Mouse (Mus musculus): ENCODE measurements around the gene 2310030G06Rik. TPM values are rescaled to one million over a fixed set of nuclear protein-coding genes. Genes with fewer than 3 reads are reported as not detected.

Gene 2310030G06Rik
- polyA plus RNA-seq, 1 experiment: not detected

DNA sequence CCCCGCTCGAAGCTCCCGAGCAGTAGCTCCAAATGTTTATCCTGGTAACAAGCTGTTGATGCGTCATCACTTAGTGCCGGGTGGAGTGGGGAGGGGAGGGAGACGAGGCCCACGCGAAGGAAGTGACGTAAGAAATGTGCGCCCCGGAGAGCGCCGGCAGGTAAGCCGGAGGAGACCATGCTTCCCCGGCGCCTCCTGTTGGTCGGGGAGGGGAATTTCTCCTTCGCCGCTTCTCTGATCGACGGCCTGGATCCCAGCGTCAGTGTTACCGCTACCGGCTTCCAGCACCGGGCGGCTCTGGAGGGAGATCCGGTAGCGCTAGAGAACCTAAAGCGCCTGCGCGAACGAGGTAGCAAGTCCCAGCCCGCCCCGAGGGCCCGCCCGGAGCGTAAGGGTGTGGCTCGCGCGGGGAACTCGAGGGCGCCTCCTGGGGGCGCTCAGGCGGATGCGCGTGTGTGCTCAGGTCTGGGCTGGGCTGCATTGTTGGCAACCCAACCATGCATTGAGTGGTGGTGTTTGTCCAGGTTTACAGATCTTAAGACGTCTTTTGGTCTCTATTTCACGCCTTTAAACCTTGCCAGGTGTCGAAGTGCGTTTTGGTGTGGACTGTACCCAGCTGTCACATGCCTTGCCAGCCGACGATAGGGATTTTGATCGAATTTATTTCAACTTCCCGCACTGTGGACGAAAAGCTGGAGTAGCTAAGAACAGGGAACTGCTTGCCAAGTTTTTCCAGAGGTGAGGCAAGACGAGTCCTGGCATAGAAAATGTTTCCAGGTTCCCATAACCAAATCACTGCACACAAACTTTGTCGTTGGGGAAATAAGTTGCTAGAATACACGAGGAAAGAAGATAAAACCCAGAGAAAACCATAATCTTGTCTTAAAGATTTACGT lies 22.0 kb upstream of the 2310030G06Rik start, which contains the start of gene Fdxacb1:
TSS of gene Fdxacb1 (plus strand) at position 130 of the 896 bp plus-strand sequence.
- peaks cover 2% of the 10 kb centered on the region; the same call in 1 of the 2 replicates for H3K4me1 ChIP-seq (ENCODE audit: control insufficient read depth, insufficient read depth, low read length)
- TF ChIP-seq CTCF (IDR thresholded peaks at IDR 0.05; ENCODE audit: control insufficient read depth, insufficient read depth, low read length) (peak; percentile 67), POLR2A (IDR thresholded peaks at IDR 0.05; ENCODE audit: borderline replicate concordance, control insufficient read depth, low read depth, low read length) (peak; percentile 62; the same call in 1 of the 2 replicates)
- WGBS: 3% methylated on average over 59 of the region's 59 CpGs
- H3K4me3 ChIP-seq (replicated peaks; ENCODE audit: control insufficient read depth, low read depth, low read length): peak within 1 kb of the TSS; percentile 94
- H3K27ac ChIP-seq (ENCODE audit: control insufficient read depth, insufficient read depth, low read depth, low read length, poor library complexity): peak within 1 kb of the TSS; percentile 93

DNA sequence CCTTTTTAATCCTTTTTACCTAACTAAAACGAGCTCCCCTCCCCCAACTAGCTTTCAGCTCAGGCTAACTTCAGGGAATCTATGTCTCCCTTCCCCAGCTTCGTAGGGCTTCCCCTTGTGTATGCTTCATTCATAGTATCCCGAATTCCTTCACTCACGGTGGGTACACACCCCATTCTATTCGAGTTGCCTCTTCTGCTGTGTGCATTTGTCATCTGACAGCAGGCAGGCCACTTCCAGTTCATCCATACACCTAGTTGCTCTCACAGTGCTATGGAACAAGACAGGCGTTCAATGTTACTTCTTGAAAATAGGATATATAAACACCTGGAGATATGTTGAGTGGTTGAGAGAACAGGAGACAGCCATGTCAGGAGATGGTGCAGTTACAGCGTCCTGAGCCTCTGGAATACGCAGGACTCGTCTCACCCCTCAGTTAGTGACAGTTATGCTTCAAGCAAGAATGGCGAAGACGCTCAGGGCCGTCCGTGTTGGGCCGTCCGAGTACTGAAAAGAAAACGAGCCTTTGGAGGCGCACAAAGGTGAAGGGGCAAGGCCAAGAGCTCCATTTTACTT lies 21.3 kb upstream of the 2310030G06Rik start:
- TF ChIP-seq POLR2A (IDR thresholded peaks at IDR 0.05; ENCODE audit: borderline replicate concordance, control insufficient read depth, low read depth, low read length) (no peak), CTCF (IDR thresholded peaks at IDR 0.05; ENCODE audit: control insufficient read depth, insufficient read depth, low read length) (no peak)
- peaks cover 2% of the 10 kb centered on the region; the same call in 1 of the 2 replicates for H3K4me1 ChIP-seq (ENCODE audit: control insufficient read depth, insufficient read depth, low read length)

DNA sequence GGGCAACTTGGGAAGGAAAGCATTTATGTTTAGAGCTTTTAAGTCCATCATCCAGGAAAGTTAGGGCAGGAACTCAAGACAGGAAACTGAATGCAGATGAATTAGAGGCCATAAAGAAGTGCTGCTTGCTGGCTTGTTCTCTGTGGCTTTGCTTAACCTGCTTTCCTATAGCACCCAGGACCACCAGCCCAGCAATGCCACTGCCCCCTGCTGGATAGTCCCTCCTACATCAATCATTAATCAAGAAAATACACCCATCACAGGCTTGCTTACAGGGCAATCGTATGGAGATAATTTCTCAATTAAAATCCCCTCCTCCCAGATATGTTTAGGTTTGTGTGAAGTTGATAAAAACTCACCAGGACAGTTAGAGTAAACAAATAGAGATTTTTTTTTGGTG lies 17.0 kb upstream of the 2310030G06Rik start:
- Histone ChIP-seq H3K4me1 (ENCODE audit: control insufficient read depth, insufficient read depth, low read length) (peaks cover 2% of the 10 kb centered on the region; the same call in 1 of the 2 replicates), H3K4me3 (replicated peaks; ENCODE audit: control insufficient read depth, low read depth, low read length) (no peak overlapping the region), H3K27ac (ENCODE audit: control insufficient read depth, insufficient read depth, low read depth, low read length, poor library complexity) (no peak overlapping the region)
- WGBS: 71% methylated on average over 1 of the region's 1 CpGs
- TF ChIP-seq CTCF (IDR thresholded peaks at IDR 0.05; ENCODE audit: control insufficient read depth, insufficient read depth, low read length) (peak; percentile 40; the same call in 1 of the 2 replicates), POLR2A (IDR thresholded peaks at IDR 0.05; ENCODE audit: borderline replicate concordance, control insufficient read depth, low read depth, low read length) (no peak)

More for the DNA sequence above, 21.3 kb upstream of the 2310030G06Rik start:
- peak overlapping the region; percentile 93 for H3K27ac ChIP-seq (ENCODE audit: control insufficient read depth, insufficient read depth, low read depth, low read length, poor library complexity)
- H3K4me3 ChIP-seq (replicated peaks; ENCODE audit: control insufficient read depth, low read depth, low read length): peak overlapping the region; percentile 94
- WGBS: 2% methylated on average over 17 of the region's 17 CpGs

DNA sequence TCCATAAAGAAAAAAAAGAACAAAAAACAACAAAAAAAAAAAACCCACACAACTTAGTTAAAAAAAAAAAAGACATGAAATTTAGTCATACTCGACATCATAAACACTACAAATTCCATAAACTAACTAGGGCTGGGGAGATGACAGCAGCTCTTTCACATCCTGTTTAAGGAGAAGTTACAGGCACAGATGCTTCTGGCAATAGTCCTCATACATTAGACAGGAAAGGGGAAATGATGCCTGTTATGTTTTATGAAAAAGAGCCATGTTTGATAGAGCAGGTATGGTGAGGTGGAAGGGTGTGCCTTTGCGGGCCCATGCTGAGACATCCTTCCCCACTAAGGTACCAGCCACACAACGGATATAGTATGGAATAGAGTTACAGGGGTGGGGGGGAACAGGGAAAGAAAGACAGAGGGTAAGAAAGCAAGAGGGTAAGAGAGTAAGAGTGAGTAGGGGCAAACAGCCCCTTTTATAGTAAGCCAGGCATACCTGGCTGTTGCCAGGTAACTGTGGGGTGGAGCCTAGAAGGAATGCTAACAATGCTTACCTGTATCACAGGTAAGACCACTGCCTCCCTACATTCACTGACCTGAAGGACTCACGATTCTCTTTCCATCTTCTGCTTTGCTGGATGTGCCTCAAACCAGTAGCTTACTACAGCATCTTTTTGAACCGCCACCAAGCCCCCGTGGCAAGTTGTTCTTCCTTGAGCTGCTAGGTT lies 15.3 kb upstream of the 2310030G06Rik start:
- TF ChIP-seq POLR2A (IDR thresholded peaks at IDR 0.05; ENCODE audit: borderline replicate concordance, control insufficient read depth, low read depth, low read length) (no peak), CTCF (IDR thresholded peaks at IDR 0.05; ENCODE audit: control insufficient read depth, insufficient read depth, low read length) (no peak)

DNA sequence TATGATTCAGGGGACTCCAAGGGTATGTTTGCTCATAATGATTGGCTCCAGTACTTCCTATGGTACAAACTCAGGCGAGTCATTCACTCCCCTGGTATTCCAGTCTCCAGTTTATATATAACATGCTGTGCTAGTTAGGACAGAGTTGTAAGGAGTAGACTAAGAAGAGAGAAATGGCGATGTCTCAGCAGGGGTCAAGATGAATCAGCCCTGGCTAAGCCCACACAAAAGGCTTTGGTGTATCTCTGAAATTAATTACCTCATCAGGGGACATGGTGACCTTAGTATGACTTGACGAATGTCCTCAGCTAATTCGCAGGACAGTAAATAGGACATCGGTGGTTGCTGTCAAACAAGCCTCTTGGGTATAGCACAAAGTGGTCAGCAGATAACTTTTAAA lies 10.4 kb upstream of the 2310030G06Rik start:
- WGBS: 71% methylated on average over 5 of the region's 5 CpGs
- no peaks in the 10 kb centered on the region; the same call in 1 of the 2 replicates for H3K4me1 ChIP-seq (ENCODE audit: control insufficient read depth, insufficient read depth, low read length)
- no peak overlapping the region for H3K27ac ChIP-seq (ENCODE audit: control insufficient read depth, insufficient read depth, low read depth, low read length, poor library complexity)
- no peak overlapping the region for H3K4me3 ChIP-seq (replicated peaks; ENCODE audit: control insufficient read depth, low read depth, low read length)
- TF ChIP-seq POLR2A (IDR thresholded peaks at IDR 0.05; ENCODE audit: borderline replicate concordance, control insufficient read depth, low read depth, low read length) (no peak), CTCF (IDR thresholded peaks at IDR 0.05; ENCODE audit: control insufficient read depth, insufficient read depth, low read length) (no peak)

More for the DNA sequence above, 15.3 kb upstream of the 2310030G06Rik start:
- Histone ChIP-seq H3K27ac (ENCODE audit: control insufficient read depth, insufficient read depth, low read depth, low read length, poor library complexity) (no peak overlapping the region), H3K4me1 (ENCODE audit: control insufficient read depth, insufficient read depth, low read length) (no peaks in the 10 kb centered on the region; the same call in 1 of the 2 replicates), H3K4me3 (replicated peaks; ENCODE audit: control insufficient read depth, low read depth, low read length) (no peak overlapping the region)
- 70% methylated on average over 6 of the region's 6 CpGs for WGBS

DNA sequence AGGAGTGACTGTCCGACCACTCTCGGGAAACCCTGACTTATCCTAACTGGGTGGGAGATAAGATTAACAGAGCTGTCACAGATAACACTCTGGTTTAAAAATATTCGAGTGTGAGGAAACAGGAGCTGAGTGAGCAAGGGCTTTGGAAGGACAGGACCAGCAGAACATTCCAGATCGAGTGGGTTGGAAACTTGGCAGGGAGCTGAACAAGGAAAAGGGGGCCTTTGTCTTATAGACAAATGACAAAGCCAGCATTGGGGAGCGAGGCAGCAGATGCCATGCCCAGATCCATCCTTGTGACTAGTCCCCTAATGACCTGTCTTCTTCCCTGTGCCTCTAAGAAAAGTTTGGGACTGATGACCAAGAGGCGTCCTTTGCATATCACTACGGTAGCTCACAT lies 7.6 kb upstream of the 2310030G06Rik start:
- 61% methylated on average over 7 of the region's 7 CpGs for WGBS
- Histone ChIP-seq H3K27ac (ENCODE audit: control insufficient read depth, insufficient read depth, low read depth, low read length, poor library complexity) (no peak overlapping the region), H3K4me3 (replicated peaks; ENCODE audit: control insufficient read depth, low read depth, low read length) (no peak overlapping the region), H3K4me1 (ENCODE audit: control insufficient read depth, insufficient read depth, low read length) (no peaks in the 10 kb centered on the region)
- TF ChIP-seq CTCF (IDR thresholded peaks at IDR 0.05; ENCODE audit: control insufficient read depth, insufficient read depth, low read length) (no peak), POLR2A (IDR thresholded peaks at IDR 0.05; ENCODE audit: borderline replicate concordance, control insufficient read depth, low read depth, low read length) (no peak)

DNA sequence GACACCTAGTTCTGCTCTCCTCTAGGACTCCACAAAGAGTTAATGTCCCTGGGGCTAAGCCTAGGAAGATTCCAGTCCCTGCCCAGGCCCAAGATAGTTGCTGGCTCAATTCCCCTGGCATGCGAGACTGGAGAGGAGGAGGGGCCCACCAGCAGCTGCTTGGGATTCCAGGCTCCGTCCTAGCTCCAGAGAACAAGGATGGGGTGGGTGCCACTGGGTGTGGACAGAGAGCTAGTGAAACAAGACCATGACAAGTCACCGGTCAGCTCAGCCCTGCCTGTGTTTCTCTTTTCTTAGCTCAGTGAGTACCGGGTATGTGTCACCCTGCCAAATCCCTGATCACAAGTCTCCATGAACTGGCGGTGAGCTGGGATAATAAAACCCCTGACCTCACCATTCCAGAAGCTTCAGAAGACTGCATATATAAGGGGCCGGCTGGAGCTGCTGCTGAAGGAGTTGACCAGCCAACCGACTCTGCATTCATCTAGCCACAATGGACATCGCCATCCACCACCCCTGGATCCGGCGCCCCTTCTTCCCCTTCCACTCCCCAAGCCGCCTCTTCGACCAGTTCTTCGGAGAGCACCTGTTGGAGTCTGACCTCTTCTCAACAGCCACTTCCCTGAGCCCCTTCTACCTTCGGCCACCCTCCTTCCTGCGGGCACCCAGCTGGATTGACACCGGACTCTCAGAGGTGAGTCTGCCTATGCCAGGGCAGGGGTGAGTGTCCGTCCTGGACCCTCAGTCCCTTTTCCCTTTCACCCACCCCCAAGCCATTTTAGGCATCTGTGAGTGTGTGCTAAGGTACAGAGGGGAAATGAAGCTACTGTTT lies 6.7 kb upstream of the 2310030G06Rik start:
- H3K27ac ChIP-seq (ENCODE audit: control insufficient read depth, insufficient read depth, low read depth, low read length, poor library complexity): no peak overlapping the region
- H3K4me3 ChIP-seq (replicated peaks; ENCODE audit: control insufficient read depth, low read depth, low read length): no peak overlapping the region
- TF ChIP-seq CTCF (IDR thresholded peaks at IDR 0.05; ENCODE audit: control insufficient read depth, insufficient read depth, low read length): no peak
- no peak for TF ChIP-seq POLR2A (IDR thresholded peaks at IDR 0.05; ENCODE audit: borderline replicate concordance, control insufficient read depth, low read depth, low read length)
- WGBS: 78% methylated on average over 17 of the region's 17 CpGs
- no peaks in the 10 kb centered on the region for H3K4me1 ChIP-seq (ENCODE audit: control insufficient read depth, insufficient read depth, low read length)
